Mouse (Mus musculus) CD4-positive, CD25-positive, alpha-beta regulatory T cell, adult 4 months (primary cell): ENCODE data around the gene Rngtt. TPM values are rescaled to one million over a fixed set of nuclear protein-coding genes. Genes with fewer than 3 reads are reported as not detected.
"Not testable (repeated sequence)": the region's sequence is repeated elsewhere in the genome, so short reads cannot be mapped to it uniquely, and the experiment has no call there.

Source experiments
- ATAC-seq: one replicate; pipeline ENCODE4 v1.8.0; 2017
- polyA plus RNA-seq, 2 experiments: library from polyadenylated mRNA; unstranded; fragments of 100-300 nt; shearing (Covaris generic); gene quantifications; one replicate each; pipeline ENCODE4 v1.2.1; 2017

Gene Rngtt
- polyA plus RNA-seq, 2 experiments from 2014 or later, result 62.4 to 63.0 TPM

DNA sequence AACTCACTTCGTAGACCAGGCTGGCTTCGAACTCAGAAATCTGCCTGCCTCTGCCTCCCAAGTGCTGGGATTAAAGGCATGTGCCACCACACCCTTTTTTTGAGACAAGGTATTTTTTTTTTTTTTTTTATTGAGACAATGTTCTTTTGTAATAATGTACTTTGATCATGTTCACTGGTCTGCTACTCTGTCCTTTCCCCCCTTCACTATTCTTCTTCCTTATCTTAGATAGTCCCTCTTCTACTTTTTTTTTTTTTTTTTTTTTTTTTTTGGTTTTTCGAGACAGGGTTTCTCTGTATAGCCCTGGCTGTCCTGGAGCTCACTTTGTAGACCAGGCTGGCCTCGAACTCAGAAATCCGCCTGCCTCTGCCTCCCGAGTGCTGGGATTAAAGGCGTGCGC is 4.0 kb downstream of the Rngtt start:
- not testable (repeated sequence) for ATAC-seq

- peak; percentile 91 for ATAC-seq
Measured at GRCm38 (mm10) chr4:33315840-33316239, 5.7 kb downstream of the Rngtt start.

DNA sequence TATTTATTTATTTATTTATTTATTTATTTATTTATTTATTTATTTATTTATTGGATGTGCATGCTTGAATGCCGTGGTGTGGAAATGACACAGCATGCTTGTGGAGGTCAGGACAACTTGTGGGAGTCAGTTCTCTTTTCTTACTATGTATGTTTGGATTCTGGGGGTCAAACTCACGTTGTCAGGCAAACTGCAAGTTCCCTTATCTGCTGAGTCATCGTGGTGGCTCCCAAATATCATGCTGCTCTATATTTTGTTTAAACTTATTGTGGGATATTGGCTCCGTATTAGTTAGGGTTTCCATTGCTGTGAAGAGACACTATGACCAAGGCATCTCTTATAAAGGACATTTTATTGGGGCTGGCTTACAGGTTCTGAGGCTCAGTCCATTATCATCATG is 21.0 kb downstream of the Rngtt start:
- ATAC-seq, result no peak

DNA sequence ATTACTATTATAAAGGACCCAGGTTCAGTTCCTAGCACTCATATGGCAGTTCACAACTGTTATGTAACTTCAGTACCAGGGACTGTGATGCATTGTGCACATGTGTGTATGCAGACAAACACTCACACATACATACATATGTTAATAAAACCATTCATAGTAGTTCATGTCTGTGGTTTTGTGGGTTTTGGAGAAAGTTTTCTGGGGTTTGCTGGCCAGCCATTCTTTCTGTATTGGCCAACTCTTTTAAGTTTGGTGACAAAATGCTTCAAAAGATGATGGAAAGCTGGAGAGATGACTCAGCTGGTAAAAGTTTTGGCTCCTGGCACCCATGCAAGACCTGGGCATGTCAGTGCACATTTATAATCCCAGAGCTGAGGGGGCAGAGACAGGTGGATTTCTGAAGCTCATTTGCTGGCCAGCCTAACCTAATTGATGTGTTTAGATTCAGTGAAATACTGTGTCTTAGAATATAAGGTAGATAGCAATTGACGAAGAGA is 22.9 kb downstream of the Rngtt start:
- no peak for ATAC-seq

DNA sequence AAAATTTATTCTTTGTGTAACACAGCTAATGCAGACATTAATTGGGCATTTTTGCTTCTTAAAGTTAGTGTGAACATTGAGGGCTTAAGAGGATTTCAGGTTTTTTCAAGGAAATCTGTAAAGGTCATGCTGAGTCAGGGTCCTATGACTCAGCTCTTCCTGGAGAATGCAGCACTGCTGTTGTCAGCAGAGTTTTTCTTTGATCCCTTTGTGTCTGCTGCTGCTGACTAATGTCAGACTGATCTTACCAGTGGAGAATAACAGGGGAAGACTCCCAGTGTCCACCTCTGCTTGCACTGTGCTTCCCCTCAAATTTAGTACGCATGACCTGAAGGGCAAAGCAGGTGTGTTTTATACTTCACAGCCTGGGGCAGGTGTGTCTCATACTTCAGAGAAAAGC is 27.9 kb downstream of the Rngtt start:
- no peak for ATAC-seq

- no peak for ATAC-seq
Measured at GRCm38 (mm10) chr4:33342877-33343731, 33.0 kb downstream of the Rngtt start.

GRCm38 (mm10) chr4:33343732-33344057 is 33.6 kb downstream of the Rngtt start:
- no peak for ATAC-seq

DNA sequence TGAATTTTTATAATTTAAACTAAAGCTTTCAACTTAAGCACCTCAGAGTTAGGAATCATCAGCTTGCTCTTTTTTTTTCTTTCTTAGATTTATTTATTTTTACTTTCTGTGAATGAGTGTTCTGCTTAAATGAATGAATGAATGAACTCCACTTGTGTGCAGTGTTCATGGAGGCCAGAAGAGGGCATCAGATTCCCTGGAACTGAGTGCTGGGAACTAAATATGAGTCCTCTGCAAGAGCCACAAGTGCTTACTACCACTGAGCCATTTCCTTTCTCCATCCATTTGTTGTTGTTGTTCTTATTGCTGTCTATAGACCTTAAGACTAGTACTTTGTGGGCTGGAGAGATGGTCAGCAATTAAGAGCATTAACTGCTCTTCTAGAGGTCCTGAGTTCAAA is 53.3 kb downstream of the Rngtt start:
- ATAC-seq, result no peak

GRCm38 (mm10) chr4:33374916-33375315 is 64.8 kb downstream of the Rngtt start:
- ATAC-seq, result no peak

- ATAC-seq, result no peak
Measured at GRCm38 (mm10) chr4:33377642-33378041, 67.5 kb downstream of the Rngtt start.

DNA sequence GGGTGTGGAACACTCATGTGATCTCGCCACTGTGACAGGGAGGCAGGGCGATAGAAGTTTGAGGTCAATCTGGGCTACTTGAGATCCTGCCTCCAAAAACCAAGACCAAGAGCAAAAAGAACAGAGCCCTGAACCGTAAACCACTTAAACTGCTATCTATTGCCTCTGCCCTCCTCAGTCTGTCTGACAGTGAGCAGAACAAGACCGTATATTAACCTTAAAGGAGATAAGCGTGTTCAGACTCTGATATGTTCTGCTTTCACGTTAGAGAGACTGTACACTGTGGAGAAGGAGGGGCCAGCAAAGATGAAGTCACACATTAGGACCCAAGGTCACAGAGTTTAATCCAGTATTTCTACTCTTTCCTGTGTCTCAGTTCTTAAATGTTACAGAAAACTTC is 68.8 kb downstream of the Rngtt start:
- ATAC-seq, result no peak

GRCm38 (mm10) chr4:33388899-33389298 is 78.8 kb downstream of the Rngtt start:
- no peak for ATAC-seq

DNA sequence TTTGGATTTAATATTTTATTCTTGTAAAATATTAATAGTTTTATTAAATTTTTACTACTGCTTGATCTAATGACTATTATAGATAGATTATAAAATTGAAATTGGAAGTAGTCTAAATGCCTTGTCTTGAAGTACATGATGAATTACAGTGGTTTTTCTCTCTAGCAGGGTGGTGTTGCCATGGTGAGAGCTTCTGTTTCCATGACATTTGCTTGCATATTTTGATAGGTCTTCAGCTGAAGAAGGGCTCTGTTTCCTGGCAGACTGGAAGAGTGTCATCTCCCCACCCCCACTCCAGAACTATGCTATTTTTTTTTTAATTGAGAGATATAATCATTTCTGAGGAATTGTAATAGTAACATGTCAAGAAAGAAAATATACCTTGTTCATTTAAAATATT is 80.5 kb downstream of the Rngtt start:
- ATAC-seq, result peak; percentile 91

- no peak for ATAC-seq
Measured at GRCm38 (mm10) chr4:33393437-33393836, 83.3 kb downstream of the Rngtt start.

DNA sequence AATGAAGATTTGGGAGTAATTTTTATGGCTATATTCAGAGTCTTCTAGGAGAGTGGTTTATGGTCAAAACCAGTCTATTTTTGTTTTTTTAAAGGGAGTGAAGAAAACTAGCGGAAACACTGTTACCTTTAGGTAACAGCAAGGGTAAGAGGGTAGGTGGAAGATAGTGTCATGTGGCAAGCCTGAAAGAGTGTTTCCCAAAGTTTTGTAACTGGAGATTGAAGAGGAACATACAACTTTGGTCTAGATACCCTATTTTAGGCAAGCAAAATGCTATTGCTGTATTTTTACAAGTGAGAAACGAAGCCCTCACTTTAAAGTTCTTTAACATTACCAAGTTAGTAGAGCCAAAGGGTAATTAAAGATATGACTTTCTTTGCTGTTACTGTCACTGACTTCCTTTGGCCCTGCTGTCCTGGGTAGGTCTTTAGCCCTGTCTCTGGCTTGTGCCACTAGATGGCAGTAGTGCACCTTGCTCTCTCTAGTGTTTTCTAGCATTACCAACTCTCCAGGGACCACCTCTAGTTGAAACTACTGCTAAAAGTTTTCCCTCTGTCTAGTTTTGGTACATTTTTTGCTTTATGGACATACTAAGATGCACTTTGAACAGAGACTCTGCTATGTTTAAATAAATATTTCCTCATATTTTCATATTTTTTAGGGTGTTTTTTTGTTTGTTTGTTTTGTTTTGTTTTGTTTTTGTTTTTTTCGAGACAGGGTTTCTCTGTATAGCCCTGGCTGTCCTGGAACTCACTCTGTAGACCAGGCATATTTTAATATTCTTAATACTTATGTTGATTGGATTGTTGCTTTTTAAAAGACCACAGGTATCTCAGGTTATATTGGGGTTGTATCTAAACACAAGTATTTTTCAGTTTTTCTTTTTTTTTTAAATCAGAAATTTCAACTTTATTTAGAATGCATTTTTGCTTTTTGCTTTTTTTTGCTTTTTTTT is 86.4 kb downstream of the Rngtt start:
- peak; percentile 93 for ATAC-seq

- ATAC-seq, result no peak
Measured at GRCm38 (mm10) chr4:33405723-33406293, 95.7 kb downstream of the Rngtt start.

- ATAC-seq, result no peak
Measured at GRCm38 (mm10) chr4:33413791-33414190, 103.7 kb downstream of the Rngtt start.

- ATAC-seq, result no peak
Measured at GRCm38 (mm10) chr4:33414781-33415180, 104.7 kb downstream of the Rngtt start.

- no peak for ATAC-seq
Measured at GRCm38 (mm10) chr4:33417391-33417790, 107.3 kb downstream of the Rngtt start.

DNA sequence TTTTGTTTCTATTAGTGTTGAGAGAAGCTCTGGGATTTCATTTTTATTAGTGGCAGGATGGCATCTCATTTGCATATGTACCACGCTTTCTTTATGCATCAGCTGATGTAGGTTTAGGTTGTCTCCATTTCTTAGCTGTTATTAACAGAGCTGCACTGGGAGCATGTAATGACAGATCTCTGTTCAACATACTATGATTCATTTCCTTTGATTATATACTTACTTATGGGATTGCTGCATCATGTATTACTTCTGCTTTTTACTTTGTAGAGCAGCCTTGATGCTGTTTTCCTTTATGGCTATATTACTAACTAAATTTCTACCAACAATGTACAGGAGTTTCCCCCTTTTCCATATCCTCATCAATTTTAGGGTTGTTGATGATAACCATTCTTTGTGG is 109.5 kb downstream of the Rngtt start:
- ATAC-seq, result no peak

DNA sequence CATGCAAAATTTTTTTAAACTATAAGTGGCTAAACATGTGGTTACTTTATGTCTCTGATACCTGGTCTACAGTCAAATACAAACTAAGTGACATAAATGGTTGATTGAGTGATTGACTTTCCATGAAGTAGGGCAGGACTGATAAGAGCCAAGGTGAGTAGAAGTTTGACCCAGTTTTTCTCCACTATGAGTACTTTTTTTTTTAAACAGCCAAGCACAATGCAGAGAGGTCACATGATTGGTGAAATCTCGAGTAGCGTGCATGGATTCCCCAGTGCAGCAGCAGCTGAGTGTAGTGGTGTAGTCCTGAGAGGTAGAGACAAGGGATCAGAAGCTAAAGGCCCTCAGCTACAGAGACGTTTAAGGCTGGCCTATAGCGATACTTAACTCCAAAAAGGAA is 118.7 kb downstream of the Rngtt start:
- ATAC-seq, result no peak

GRCm38 (mm10) chr4:33441864-33442263 is 131.8 kb downstream of the Rngtt start:
- ATAC-seq, result no peak

- no peak for ATAC-seq
Measured at GRCm38 (mm10) chr4:33446265-33446664, 136.2 kb downstream of the Rngtt start.
